Mouse (Mus musculus) kidney, adult 8-10 months (tissue): ENCODE measurements around the gene E2f4.

Experiments used
- DNase-seq, 2 experiments: peaks; one replicate each; pipeline ENCODE4 v3.0.0; 2022

The E2f4 gene

GRCm38 (mm10) chr8:105295256-105295655, 2.2 kb upstream of the E2f4 start:
- DNase-seq: no peak

- no peak for DNase-seq
These were observed 1.4 kb upstream of the E2f4 start, which contains the start of gene Exoc3l for GRCm38 (mm10) chr8:105295895-105296573. Gene Exoc3l (minus strand): TSS chr8:105296101.

- no peak for DNase-seq
These were observed 1.1 kb downstream of the E2f4 start for GRCm38 (mm10) chr8:105298351-105299252.

DNA sequence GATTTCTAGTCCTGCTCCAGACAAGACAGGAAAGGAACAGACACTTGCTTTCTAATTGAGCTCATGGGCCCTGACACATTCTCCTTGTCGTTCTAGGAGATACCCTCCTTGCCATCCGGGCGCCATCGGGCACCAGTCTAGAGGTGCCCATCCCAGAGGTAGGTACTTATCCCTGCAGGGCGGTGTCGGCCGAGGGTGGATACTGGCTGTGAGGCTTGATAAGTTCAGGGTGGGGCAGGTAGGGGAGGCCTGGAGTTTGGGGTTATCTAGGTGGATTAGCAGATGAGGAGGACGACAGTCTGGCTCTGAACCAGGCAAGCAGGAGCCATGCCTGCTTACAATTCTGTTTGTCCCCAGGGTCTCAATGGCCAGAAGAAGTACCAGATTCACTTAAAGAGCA, 2.5 kb downstream of the E2f4 start:
- DNase-seq: no peak

DNA sequence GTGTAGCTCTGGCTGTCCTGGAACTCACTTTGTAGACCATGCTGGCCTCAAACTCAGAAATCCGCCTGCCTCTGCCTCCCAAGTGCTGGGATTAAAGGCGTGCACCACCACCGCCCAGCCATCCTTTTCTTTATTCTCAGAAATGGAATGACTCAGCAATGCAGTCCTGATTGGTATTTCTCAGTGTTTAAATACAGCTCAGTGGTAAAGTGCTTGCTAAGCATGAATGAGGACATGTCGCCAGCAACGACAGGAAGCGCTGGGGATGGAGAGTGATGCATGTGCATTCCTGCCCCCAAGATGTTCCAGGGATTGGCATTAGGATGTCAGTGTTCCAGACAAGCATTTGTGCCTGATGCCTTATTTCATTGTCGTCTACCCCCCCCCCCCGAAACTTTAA, 5.9 kb downstream of the E2f4 start:
- DNase-seq: no peak

DNA sequence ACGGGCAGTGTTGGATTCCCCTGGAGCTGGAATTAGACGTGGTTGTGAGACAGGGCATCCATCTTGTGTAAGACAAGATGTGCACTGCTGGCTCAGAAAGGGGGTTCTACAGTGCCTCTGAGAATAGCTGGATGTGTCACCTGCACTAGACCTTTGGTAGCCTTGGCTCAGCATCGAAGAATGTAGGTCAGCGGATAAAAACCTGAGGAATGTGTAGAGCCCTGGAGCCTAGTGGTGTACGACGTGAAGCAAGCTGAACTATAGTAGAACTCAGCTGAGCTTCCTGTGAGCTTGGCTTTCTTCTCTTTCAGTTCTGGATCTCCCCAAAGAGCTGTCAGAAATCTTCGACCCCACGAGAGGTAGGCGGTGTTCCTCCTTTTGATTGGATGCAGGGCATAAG, 6.4 kb downstream of the E2f4 start:
- no peak for DNase-seq

DNA sequence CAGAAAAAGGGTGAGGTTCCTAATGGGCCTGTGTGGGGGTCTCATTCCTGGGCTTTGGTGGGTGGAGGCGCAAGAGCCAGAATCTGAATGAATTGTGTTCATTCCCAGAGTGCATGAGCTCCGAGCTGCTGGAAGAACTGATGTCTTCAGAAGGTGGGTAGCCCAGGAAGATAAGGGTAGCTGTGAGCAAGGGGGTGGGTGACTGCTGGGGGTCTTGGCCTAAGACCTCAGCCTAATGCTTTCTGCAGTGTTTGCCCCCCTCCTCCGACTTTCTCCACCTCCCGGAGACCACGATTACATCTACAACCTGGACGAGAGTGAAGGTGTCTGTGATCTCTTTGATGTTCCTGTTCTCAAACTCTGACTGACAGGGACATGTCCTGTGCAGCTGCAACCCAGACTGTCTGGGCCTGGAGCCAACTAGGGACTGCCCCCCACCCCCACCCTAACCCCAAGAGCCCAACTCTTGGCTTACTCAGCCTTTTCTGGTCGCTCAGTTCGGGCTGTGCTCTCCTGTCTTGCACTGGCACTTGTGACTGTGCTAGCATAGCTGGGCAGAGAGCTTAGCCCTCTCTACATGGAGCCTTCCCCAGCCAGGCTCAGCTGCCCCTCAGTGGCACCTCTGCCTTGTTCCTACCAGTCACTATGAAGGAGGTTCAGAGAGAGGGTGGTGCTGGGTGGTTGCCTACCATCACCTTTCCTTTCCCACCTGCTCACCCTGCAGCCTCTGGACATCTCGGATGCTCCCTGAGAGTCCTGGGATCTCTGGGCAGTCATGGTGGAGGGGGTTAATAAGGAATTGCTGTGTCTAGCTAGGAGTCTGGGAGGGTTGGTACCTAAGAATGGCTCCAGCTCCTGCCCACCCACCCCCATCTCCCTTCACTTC, 7.1 kb downstream of the E2f4 start:
- no peak for DNase-seq

GRCm38 (mm10) chr8:105305211-105306145, 8.0 kb downstream of the E2f4 start, which contains the start of gene Elmo3:
Gene Elmo3 (plus strand): TSS chr8:105305601.
- DNase-seq: peak; percentile 91 to 92

- DNase-seq: no peak
These were observed 8.8 kb downstream of the E2f4 start for GRCm38 (mm10) chr8:105306146-105306691.

DNA sequence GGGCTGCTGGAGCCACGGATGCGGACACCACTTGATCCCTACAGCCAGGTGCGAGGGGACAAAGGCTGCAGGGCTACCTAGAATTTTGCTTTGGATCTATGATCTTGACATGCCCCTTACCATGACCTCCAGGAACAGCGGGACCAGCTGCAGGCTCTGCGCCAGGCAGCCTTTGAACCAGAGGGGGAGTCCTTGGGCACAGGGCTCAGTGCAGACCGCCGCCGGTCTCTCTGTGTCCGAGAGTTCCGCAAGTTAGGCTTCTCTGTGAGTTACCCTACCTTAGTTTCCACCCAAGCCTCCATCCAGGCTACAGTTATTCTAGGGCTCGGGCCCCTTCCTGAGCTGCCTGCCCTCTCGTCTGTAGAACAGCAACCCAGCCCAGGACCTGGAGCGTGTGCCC, 10.2 kb downstream of the E2f4 start:
- no peak for DNase-seq

GRCm38 (mm10) chr8:105308428-105308827, 11.0 kb downstream of the E2f4 start:
- no peak for DNase-seq

DNA sequence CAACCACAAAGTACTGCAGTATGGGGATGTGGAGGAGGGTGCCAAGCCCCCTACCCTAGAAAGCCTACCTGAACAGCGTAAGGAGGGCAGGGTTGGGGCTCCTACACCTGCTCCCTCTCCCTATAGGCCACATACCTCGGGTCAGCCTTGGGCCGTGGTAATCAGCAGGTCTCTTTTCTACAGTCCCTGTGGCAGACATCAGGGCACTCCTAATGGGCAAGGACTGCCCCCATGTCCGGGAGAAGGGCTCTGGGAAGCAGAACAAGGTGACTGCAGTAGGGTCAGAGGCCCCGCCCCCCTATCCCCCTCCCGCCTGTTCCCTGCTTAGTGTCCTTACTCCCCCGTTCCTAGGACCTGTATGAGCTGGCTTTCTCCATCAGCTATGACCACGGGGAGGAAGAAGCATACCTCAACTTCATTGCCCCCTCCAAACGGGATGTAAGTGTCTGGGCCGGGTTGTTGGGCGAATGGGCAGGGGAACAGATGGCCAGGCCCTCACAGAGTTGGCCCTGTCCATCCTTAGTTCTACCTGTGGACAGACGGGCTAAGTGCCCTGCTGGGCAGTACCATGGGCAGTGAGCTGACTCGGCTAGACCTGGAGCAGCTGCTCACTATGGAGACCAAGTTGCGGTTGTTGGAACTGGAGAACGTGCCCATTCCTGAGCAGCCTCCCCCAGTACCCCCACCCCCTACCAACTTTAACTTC, 11.8 kb downstream of the E2f4 start:
- DNase-seq: no peak

GRCm38 (mm10) chr8:105310118-105310517, 12.7 kb downstream of the E2f4 start:
- no peak for DNase-seq

DNA sequence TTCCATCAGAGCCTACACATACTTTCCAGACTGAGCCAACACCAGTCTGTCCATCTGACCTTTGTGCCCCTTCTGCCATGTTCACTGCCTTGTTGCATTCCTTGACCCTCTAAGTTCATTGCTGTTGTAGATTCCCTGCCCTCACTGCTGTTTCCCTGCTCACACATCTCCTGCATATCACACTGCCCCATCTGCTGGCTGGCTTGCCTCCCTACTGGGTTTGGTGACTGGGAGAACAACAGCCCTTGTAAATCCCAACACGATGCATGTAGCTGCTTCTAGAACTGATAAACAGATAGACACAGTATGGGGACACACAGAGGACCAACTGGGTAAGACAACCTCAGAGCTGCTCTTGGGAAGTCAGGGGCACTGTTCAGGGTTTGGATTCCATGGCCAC, 14.3 kb downstream of the E2f4 start:
- no peak for DNase-seq

GRCm38 (mm10) chr8:105312891-105313481, 15.5 kb downstream of the E2f4 start:
- DNase-seq: no peak

DNA sequence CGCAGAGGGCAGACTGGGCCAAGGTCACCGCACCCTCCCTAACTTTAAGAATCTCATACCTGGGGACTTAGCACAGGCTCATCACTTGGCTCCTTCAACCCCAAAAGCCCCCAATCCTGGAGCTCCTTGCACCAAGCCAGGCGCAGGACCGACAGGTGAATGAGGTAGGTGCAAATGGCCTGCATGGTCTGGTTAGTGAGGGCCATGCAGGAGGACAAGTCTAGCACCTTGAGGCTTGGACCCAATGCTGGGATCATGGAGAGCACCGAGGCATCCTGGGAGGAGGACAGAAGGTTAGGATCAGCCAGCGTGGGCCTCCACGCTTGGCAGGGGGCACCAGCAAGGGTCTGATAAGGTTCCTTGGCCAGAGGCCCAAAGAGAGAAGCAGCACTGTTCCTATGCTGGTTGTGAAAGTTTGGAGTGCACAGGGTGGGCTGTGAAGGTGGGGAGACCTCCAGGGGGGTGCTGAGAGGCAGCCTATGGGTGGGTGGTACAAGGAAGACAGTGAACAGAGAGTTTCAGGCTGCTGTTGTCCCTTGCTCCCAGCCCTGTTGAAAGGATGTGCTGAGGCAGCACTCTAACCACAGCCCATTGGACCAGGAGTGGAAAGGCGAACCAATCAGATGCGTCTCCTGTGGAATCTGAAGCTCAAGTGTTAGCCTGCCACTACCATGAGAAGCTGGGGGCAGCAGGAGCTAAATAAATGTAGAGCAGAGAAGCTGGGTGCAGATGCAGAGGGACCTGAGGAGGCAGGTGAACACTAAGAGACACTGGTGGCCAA, 16.3 kb downstream of the E2f4 start:
- no peak for DNase-seq

DNA sequence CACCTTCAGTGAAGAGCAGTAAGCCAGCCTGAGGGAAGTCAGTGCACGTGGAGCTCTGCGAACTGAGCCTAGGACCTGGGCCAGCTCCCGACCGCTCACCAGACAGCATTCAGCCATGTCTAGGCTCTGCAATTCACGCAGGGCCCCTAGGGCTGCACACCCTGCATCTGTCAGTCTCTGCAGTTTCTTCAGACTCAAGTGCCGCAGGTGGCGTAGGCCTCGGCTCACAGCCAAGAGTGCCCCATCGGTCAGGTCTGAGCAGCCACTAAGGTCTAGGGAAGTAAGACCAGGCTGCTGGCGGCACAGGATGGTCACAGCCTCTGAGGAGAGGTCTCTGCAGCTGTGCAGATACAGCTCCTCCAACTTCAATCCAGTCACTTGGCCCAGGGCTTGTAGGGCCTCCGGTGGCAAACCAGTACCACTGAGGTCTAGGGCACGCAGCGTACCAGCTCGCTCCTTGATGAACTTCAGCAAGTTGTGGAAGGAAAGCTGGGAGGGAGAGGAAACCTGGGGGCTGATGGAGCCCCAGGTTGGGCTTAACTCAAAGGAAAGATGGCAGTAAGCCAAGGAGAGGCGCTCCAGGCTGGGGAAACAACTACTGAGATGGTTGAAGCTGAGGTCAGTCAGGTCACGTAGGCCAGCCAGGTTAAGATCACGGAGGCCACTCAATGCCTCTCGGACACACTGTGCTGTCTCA, 17.8 kb downstream of the E2f4 start:
- no peak for DNase-seq

- DNase-seq: no peak
These were observed 20.5 kb downstream of the E2f4 start for GRCm38 (mm10) chr8:105317941-105318340.

GRCm38 (mm10) chr8:105318662-105319190, 21.3 kb downstream of the E2f4 start:
- no peak for DNase-seq
